Mouse (Mus musculus): ENCODE measurements around the gene Galnt14.

Galnt14 gene

GRCm38 (mm10) chr17:73710042-73710911 lies at the start of gene Galnt14:
TSS of gene Galnt14 (minus strand) at chr17:73710453.
- in situ Hi-C loops (cut with MboI, MseI): no loop called here

DNA sequence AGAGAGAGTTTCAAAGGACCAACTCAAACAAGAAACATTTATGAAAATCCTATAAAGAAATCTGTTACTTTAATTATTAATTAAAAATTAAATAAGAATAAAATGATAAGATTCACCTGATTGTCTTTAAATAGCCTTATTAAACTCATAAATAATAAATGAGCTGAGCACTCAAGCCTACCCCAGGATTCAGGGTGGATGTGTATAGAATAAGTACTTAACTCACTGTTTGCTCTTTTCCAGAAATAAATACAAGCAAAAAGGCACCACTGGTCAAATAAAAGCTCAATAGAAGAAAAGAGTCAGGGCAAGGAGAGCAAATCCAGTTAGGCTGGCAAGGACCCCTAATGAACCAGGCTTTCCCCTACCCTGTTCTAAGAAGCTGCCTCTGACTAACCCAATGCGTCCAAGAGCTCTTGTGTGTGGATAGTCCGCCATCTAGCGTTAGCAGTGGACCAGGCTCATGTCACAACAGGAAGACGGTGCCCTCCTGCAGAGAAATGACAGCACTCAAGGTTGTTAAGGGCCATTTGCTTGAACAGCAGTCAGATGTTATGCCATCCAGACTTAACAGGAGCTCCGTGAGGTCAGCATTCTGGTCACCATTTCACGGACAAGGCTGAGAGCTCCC lies 33.5 kb upstream of the Galnt14 start:
- in situ Hi-C loops (cut with MboI, MseI): loop anchor here (5.0 to 25.0 kb wide), 3 partner anchors 139 to 881 kb away; no protein-coding TSS in a partner anchor

DNA sequence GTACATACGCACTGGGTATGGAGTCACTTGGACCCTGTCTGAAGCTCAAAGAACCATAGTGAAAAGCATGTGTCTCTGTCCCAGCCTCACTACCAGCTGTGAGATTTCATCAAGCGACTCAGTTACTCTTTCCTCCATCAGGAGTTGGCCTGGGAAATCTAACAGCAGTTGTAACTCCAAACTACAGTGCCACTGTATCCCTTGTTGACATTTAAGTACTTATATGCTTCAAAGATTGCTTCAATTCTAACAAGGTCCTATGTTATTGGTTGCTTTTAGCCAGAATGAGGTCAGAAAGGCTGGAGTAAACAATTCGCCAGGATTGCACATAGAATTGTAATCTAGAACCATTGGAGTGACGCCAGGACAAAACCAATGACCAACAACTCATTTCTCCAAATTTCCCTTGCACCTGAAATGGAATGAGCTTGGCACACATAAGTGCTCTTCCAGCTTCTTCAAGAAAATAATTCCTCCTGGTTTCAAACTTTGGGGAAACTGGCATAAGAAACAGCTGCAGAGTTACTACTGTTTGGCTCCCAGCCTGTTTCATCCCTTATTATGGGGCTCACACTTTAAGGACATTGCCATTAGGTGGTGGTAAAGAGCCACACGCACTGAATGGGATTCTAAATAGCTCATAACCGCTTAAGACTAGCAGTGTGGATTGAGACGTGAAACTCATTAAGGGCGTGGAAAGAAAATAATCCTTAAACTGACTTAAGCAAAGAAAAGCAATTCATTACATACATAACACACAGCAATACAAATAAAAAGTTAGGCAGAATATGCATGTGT lies 13.8 kb upstream of the Galnt14 start:
- in situ Hi-C loops (cut with MboI, MseI): no loop called here

DNA sequence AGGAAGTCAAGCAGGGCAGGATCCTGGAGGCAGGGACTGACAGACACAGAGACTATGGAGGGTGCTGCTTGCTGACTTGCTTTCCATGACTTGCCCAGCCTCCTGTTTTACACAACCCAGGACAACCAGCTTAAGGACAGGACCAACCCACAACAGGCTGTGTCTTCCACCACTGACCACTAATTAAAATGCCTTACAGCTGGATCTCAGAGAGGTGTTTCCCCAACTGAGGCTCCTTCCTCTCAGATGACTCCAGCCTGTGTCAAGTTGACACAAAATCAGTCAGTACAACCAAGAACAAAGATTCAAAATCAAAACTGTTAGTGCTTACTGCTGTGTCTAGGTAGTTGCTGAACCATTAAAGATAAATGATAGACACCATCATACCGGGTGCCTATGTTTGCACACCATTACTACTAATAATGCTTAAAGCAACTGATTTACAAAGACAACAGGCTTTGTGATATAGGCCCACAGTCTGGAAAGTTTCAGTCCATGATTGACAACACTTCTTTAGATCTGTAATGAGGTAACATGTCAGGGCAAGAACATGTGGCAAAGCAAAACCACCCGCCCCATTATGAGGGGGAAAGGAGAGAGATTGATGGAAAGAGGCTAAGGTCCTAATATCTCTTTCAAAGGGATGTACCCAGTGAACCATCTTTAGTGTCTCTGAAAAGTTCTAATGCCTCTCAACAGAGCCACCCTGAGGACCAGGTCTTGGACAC lies 8.9 kb upstream of the Galnt14 start:
- in situ Hi-C loops (cut with MboI, MseI): no loop called here

DNA sequence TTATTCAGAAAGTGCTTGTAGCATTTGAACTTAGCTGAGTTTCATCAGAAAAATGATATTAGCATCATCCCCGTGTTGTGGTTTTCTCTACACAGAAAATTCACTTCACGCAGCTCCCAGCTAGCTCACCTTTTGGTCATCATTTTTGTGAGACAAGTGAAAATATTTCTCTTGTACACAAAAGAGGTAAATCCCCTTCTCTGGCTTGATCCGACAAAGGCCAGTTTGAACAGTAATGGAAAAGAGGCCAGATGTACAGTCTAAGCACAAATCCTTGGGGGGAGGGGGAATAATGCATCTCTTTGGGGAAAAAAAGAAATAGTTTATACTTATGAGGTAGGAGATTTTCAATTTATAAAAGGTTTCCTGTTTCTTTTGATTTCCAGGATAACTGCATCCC lies 6.4 kb upstream of the Galnt14 start:
- in situ Hi-C loops (cut with MboI, MseI): no loop called here

GRCm38 (mm10) chr17:73714440-73715221 lies 4.4 kb upstream of the Galnt14 start:
- in situ Hi-C loops (cut with MboI, MseI): no loop called here

DNA sequence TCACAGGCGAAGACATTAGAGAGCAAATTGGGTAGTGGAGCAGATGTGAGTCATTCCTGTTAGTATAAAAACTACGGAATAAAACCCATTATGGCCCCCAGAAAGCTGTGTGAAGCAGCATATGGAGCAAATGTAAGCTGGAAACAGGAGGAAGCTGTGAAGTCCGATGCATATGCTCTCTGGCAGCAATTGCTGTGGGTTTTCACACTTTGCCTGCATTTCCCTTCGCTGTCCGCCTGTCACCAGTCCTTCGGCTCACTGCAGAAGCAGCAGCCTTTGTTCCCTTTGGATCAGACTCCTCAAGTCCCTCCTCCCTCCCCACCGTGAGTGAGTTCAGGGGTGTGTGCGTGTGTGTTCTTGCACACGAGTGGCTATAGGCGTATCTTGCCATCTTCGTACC lies 3.1 kb upstream of the Galnt14 start:
- in situ Hi-C loops (cut with MboI, MseI): no loop called here

- in situ Hi-C loops (cut with MboI, MseI): no loop called here
Measured at GRCm38 (mm10) chr17:73711919-73712318, 1.7 kb upstream of the Galnt14 start.

GRCm38 (mm10) chr17:73709131-73710041 lies 867 bp downstream of the Galnt14 start:
- in situ Hi-C loops (cut with MboI, MseI): loop anchor here (10.0 kb wide), 1 partner anchor 135 kb away; no protein-coding TSS in a partner anchor

GRCm38 (mm10) chr17:73708451-73708850 lies 1.8 kb downstream of the Galnt14 start:
- in situ Hi-C loops (cut with MboI, MseI): loop anchor here (10.0 kb wide), 1 partner anchor 134 kb away; no protein-coding TSS in a partner anchor

GRCm38 (mm10) chr17:73703571-73703970 lies 6.7 kb downstream of the Galnt14 start:
- in situ Hi-C loops (cut with MboI, MseI): loop anchor here (10.0 kb wide), 1 partner anchor 129 kb away; no protein-coding TSS in a partner anchor

DNA sequence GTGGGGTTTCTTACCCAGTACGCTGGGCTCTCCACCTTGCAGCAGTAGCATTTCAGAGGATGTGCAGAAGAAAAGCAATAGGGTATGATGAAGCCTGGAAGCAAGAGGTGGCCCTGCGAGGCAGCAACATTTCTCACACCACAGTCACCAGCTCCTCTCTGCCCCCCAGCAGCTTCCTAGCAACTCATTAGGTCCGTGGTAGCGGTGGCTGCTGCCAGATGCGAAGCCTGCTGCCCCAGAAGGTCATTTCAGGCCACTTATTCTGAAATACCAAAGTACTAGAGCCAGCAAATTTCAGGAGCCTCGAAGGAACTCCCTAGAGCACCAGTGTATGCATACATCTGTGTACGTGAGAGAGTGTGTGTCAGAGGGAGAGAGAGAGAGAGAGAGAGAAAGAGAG lies 9.2 kb downstream of the Galnt14 start:
- in situ Hi-C loops (cut with MboI, MseI): loop anchor here (10.0 kb wide), 1 partner anchor 126 kb away; no protein-coding TSS in a partner anchor

GRCm38 (mm10) chr17:73699881-73700280 lies 10.4 kb downstream of the Galnt14 start:
- in situ Hi-C loops (cut with MboI, MseI): loop anchor here (10.0 kb wide), 1 partner anchor 125 kb away; no protein-coding TSS in a partner anchor

DNA sequence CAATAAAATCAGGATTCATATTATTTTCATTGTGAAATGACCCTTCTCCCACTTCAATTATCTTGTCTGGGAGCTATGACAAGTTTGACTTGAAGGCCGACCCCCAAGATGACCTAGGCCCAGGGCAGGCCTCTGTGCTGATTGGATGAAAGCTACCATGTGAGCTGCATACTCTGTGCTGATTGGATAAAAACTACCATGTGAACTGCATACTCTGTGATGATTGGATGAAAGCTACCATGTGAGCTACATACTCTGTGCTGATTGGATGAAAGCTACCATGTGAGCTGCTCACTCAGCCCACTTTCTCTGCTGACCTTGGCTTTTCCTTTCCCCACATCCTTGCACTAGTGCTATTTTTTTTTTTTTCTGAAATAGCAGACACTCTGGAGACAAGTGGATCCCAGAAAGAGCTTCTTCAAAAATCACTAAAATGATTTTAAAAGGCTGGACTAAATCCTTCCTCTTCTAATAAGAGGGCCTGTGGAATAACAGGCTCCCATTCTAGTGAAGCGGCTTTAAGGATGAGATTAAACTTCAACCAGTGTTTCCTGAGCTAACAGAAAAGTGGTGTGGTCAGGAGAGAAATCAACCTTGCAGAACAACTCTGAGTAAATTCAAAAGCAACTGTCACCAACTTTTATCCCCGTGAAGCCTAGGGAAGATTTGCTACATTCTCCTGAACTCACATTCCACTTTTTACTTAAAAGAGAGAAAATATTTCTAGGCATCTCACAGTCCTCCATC lies 15.9 kb downstream of the Galnt14 start:
- in situ Hi-C loops (cut with MboI, MseI): loop anchor here (5.0 kb wide), 1 partner anchor 42 kb away; no protein-coding TSS in a partner anchor

- in situ Hi-C loops (cut with MboI, MseI): no loop called here
Measured at GRCm38 (mm10) chr17:73688261-73688660, 22.0 kb downstream of the Galnt14 start.

DNA sequence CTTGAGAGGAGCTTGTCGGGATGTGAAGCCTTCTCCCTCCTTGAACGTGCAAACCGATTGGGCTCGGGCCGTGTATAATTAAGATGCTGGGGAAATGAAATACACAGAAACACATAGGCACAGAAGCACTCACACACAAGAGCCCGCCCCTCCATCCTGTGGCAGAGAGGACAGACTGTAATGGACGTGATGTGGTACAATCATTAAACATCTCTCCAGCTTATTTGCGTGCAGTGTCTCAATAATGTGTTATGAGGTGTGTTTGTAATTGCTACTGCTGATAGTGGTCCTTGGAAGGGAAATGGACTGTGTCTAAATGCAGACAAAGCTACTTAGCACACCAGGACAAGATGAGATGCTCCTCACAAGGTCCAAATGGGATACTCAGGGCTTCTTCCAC lies 24.0 kb downstream of the Galnt14 start:
- in situ Hi-C loops (cut with MboI, MseI): no loop called here

- in situ Hi-C loops (cut with MboI, MseI): no loop called here
Measured at GRCm38 (mm10) chr17:73684746-73685145, 25.5 kb downstream of the Galnt14 start.

DNA sequence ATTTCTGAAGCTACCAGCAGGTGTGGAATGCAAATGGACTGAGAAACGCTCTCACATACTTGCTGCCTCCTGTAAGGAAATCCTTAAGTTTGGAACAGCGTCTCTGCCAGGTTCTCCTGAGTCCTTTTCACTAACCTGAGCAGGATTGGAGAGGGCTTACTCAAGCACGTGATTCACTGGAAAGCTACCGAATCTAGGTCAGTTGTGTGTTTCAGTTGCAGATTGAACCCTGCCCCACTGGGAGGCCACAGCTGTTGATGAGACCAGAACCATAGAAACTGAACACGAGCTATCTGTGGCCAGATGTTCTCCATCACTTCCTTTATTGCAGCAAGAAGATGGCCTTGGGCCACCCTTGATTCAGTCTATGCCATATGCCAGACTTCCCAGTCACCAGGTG lies 38.3 kb downstream of the Galnt14 start:
- in situ Hi-C loops (cut with MboI, MseI): loop anchor here (5.0 kb wide), 1 partner anchor 50 kb away; no protein-coding TSS in a partner anchor

Measured in T-helper 1 cell (primary cell).